Mouse (Mus musculus): ENCODE measurements around the gene Rnf130. TPM values are rescaled to one million over a fixed set of nuclear protein-coding genes. Genes with fewer than 3 reads are reported as not detected.

Gene Rnf130
- polyA plus RNA-seq, 1 experiment from 2014 or later = 48.0 TPM

GRCm38 (mm10) chr11:50147267-50147957, 122.3 kb downstream of the Rnf130 start:
- Histone ChIP-seq H3K27ac (ENCODE audit: low read depth, low read length) (no peak overlapping the region; the same call in 1 of the 2 replicates), H3K36me3 (ENCODE audit: control insufficient read depth, insufficient read depth, low read length) (peaks cover 51% of the 10 kb centered on the region), H3K27me3 (replicated peaks; ENCODE audit: control insufficient read depth, insufficient read depth, low read length) (no peaks in the 10 kb centered on the region), H3K4me1 (replicated peaks; ENCODE audit: control insufficient read depth, insufficient read depth, low read length) (peaks cover 4% of the 10 kb centered on the region; the same call in 1 of the 2 replicates), H3K9me3 (ENCODE audit: control insufficient read depth, low read length) (no peaks in the 10 kb centered on the region), H3K9ac (ENCODE audit: low read depth, low read length) (no peak overlapping the region), H3K4me2 (no peak overlapping the region), H3K4me3 (ENCODE audit: low read depth, low read length) (no peak overlapping the region)
- 61% methylated on average over 9 of the region's 9 CpGs for WGBS
- DNase-seq (ENCODE audit: low spot score) = no peak
- ATAC-seq (replicated peaks; ENCODE audit: low FRiP score) = no peak

GRCm38 (mm10) chr11:50147958-50148476, 122.9 kb downstream of the Rnf130 start:
- 95% methylated on average over 11 of the region's 11 CpGs for WGBS
- H3K27ac ChIP-seq (ENCODE audit: low read depth, low read length) = no peak overlapping the region
- H3K4me1 ChIP-seq (replicated peaks; ENCODE audit: control insufficient read depth, insufficient read depth, low read length) = peaks cover 4% of the 10 kb centered on the region; the same call in 1 of the 2 replicates
- no peak overlapping the region for H3K4me3 ChIP-seq (ENCODE audit: low read depth, low read length)
- no peaks in the 10 kb centered on the region for H3K27me3 ChIP-seq (replicated peaks; ENCODE audit: control insufficient read depth, insufficient read depth, low read length)
- peaks cover 54% of the 10 kb centered on the region for H3K36me3 ChIP-seq (ENCODE audit: control insufficient read depth, insufficient read depth, low read length)
- no peak overlapping the region for H3K4me2 ChIP-seq
- DNase-seq (ENCODE audit: low spot score) (no peak), ATAC-seq (replicated peaks; ENCODE audit: low FRiP score) (no peak)
- H3K9ac ChIP-seq (ENCODE audit: low read depth, low read length) = no peak overlapping the region
- H3K9me3 ChIP-seq (ENCODE audit: control insufficient read depth, low read length) = no peaks in the 10 kb centered on the region

GRCm38 (mm10) chr11:50149200-50149599, 124.1 kb downstream of the Rnf130 start:
- Histone ChIP-seq H3K9ac (ENCODE audit: low read depth, low read length) (no peak overlapping the region), H3K4me3 (ENCODE audit: low read depth, low read length) (no peak overlapping the region), H3K4me1 (replicated peaks; ENCODE audit: control insufficient read depth, insufficient read depth, low read length) (peaks cover 4% of the 10 kb centered on the region; the same call in 1 of the 2 replicates), H3K4me2 (no peak overlapping the region), H3K27me3 (replicated peaks; ENCODE audit: control insufficient read depth, insufficient read depth, low read length) (no peaks in the 10 kb centered on the region), H3K36me3 (ENCODE audit: control insufficient read depth, insufficient read depth, low read length) (peaks cover 55% of the 10 kb centered on the region), H3K27ac (ENCODE audit: low read depth, low read length) (no peak overlapping the region), H3K9me3 (ENCODE audit: control insufficient read depth, low read length) (no peaks in the 10 kb centered on the region)
- ATAC-seq (replicated peaks; ENCODE audit: low FRiP score) (no peak), DNase-seq (ENCODE audit: low spot score) (no peak)
- WGBS = 84% methylated on average over 7 of the region's 7 CpGs

GRCm38 (mm10) chr11:50149603-50150150, 124.5 kb downstream of the Rnf130 start:
- 80% methylated on average over 9 of the region's 9 CpGs for WGBS
- Histone ChIP-seq H3K9ac (ENCODE audit: low read depth, low read length) (no peak overlapping the region), H3K4me1 (replicated peaks; ENCODE audit: control insufficient read depth, insufficient read depth, low read length) (peaks cover 4% of the 10 kb centered on the region; the same call in 1 of the 2 replicates), H3K4me2 (no peak overlapping the region), H3K27ac (ENCODE audit: low read depth, low read length) (no peak overlapping the region), H3K4me3 (ENCODE audit: low read depth, low read length) (no peak overlapping the region), H3K9me3 (ENCODE audit: control insufficient read depth, low read length) (no peaks in the 10 kb centered on the region), H3K36me3 (ENCODE audit: control insufficient read depth, insufficient read depth, low read length) (peaks cover 55% of the 10 kb centered on the region), H3K27me3 (replicated peaks; ENCODE audit: control insufficient read depth, insufficient read depth, low read length) (no peaks in the 10 kb centered on the region)
- no peak for DNase-seq (ENCODE audit: low spot score)
- ATAC-seq (replicated peaks; ENCODE audit: low FRiP score) = no peak

GRCm38 (mm10) chr11:50151374-50151773, 126.2 kb downstream of the Rnf130 start:
- Histone ChIP-seq H3K4me2 (no peak overlapping the region), H3K9me3 (ENCODE audit: control insufficient read depth, low read length) (no peaks in the 10 kb centered on the region), H3K4me3 (ENCODE audit: low read depth, low read length) (no peak overlapping the region), H3K36me3 (ENCODE audit: control insufficient read depth, insufficient read depth, low read length) (peaks cover 44% of the 10 kb centered on the region), H3K4me1 (replicated peaks; ENCODE audit: control insufficient read depth, insufficient read depth, low read length) (peaks cover 4% of the 10 kb centered on the region; the same call in 1 of the 2 replicates), H3K9ac (ENCODE audit: low read depth, low read length) (no peak overlapping the region), H3K27me3 (replicated peaks; ENCODE audit: control insufficient read depth, insufficient read depth, low read length) (no peaks in the 10 kb centered on the region), H3K27ac (ENCODE audit: low read depth, low read length) (no peak overlapping the region)
- DNase-seq (ENCODE audit: low spot score) (no peak), ATAC-seq (replicated peaks; ENCODE audit: low FRiP score) (no peak)
- WGBS = 80% methylated on average over 3 of the region's 3 CpGs

GRCm38 (mm10) chr11:50154166-50154565, 129.0 kb downstream of the Rnf130 start:
- Histone ChIP-seq H3K4me1 (replicated peaks; ENCODE audit: control insufficient read depth, insufficient read depth, low read length) (no peaks in the 10 kb centered on the region; the same call in 1 of the 2 replicates), H3K9me3 (ENCODE audit: control insufficient read depth, low read length) (no peaks in the 10 kb centered on the region), H3K27me3 (replicated peaks; ENCODE audit: control insufficient read depth, insufficient read depth, low read length) (no peaks in the 10 kb centered on the region), H3K4me3 (ENCODE audit: low read depth, low read length) (no peak overlapping the region), H3K36me3 (ENCODE audit: control insufficient read depth, insufficient read depth, low read length) (peaks cover 64% of the 10 kb centered on the region), H3K9ac (ENCODE audit: low read depth, low read length) (no peak overlapping the region), H3K27ac (ENCODE audit: low read depth, low read length) (no peak overlapping the region), H3K4me2 (no peak overlapping the region)
- ATAC-seq (replicated peaks; ENCODE audit: low FRiP score) (no peak), DNase-seq (ENCODE audit: low spot score) (no peak)
- WGBS = 80% methylated on average over 9 of the region's 9 CpGs

MicroRNA genes within 50 kb of the gene (microRNA counts, 519-probe panel; counts per million panel counts)
- not detected for microRNA mmu-miR-340-3p
- microRNA mmu-miR-340-5p = 5,946 counts per million, percentile 64 among the panel's probes with 10 or more counts

Small RNA genes within 50 kb of the gene (microRNA-seq; reads per million reads assigned to microRNA genes)
- gene Mir340 (ENCODE audit: borderline number of aligned reads) = 400 reads per million, percentile 64 among the genes with 10 or more reads in this experiment

Other genes starting within 250 kb of the Rnf130 start
- gene Gfpt2, start 231.2 kb upstream of the Rnf130 start, polyA plus RNA-seq (2014; fragmentation: Nextera tagmentation; extraction: Ambion mirVana) = 6.2 and 6.5 TPM in 2 replicates
- 47.5 and 52.3 TPM in 2 replicates for gene Mapk9, start 178.6 kb upstream of the Rnf130 start, polyA plus RNA-seq (2014; fragmentation: Nextera tagmentation; extraction: Ambion mirVana)
- not detected in 2 replicates for gene Rasgef1c, start 123.5 kb upstream of the Rnf130 start, polyA plus RNA-seq (2014; fragmentation: Nextera tagmentation; extraction: Ambion mirVana)
- 30.1 and 34.0 TPM in 2 replicates for gene Tbc1d9b, start 106.0 kb downstream of the Rnf130 start, polyA plus RNA-seq (2014; fragmentation: Nextera tagmentation; extraction: Ambion mirVana)
- gene Mrnip, start 149.1 kb downstream of the Rnf130 start, polyA plus RNA-seq (2014; fragmentation: Nextera tagmentation; extraction: Ambion mirVana) = 13.9 and 18.7 TPM in 2 replicates
- 176 and 177 TPM in 2 replicates for gene Sqstm1, start 185.5 kb downstream of the Rnf130 start, polyA plus RNA-seq (2014; fragmentation: Nextera tagmentation; extraction: Ambion mirVana)
- gene Mgat4b, start 185.5 kb downstream of the Rnf130 start, polyA plus RNA-seq (2014; fragmentation: Nextera tagmentation; extraction: Ambion mirVana) = 22.3 and 25.4 TPM in 2 replicates
- gene Ltc4s, start 213.3 kb downstream of the Rnf130 start, polyA plus RNA-seq (2014; fragmentation: Nextera tagmentation; extraction: Ambion mirVana) = 0.82 and 2.6 TPM in 2 replicates

Data from liver, embryonic 11.5 days (tissue).